Mouse (Mus musculus): ENCODE results near the gene Cers6. TPM values are rescaled to one million over a fixed set of nuclear protein-coding genes. Genes with fewer than 3 reads are reported as not detected.

Cers6 gene
- polyA plus RNA-seq, 1 experiment from 2014 or later: 34.6 TPM

GRCm38 (mm10) chr2:68860391-68860790, 850 bp upstream of the Cers6 start:
- H3K9ac ChIP-seq (ENCODE audit: low read length): no peak overlapping the region; the same call in 1 of the 2 replicates
- H3K4me1 ChIP-seq (replicated peaks; ENCODE audit: control insufficient read depth, insufficient read depth, low read length): no peaks in the 10 kb centered on the region
- WGBS: 72% methylated on average over 2 of the region's 2 CpGs
- H3K4me3 ChIP-seq (ENCODE audit: low read depth, low read length): peak overlapping the region; percentile 78
- peaks cover 2% of the 10 kb centered on the region; the same call in 1 of the 2 replicates for H3K27me3 ChIP-seq (ENCODE audit: control insufficient read depth, insufficient read depth, low read length)
- H3K9me3 ChIP-seq (ENCODE audit: control insufficient read depth, low read length): no peaks in the 10 kb centered on the region
- no peak for ATAC-seq (replicated peaks; ENCODE audit: low FRiP score)
- H3K27ac ChIP-seq (ENCODE audit: low read depth, low read length): no peak overlapping the region
- DNase-seq (ENCODE audit: low spot score): no peak
- H3K4me2 ChIP-seq (ENCODE audit: low read depth, low read length, severe bottlenecking): peak overlapping the region; percentile 83; the same call in 1 of the 2 replicates
- H3K36me3 ChIP-seq (ENCODE audit: control insufficient read depth, insufficient read depth, low read length): no peaks in the 10 kb centered on the region

GRCm38 (mm10) chr2:68861721-68862463, 651 bp downstream of the Cers6 start:
- DNase-seq (ENCODE audit: low spot score) (peak; percentile 82), ATAC-seq (replicated peaks; ENCODE audit: low FRiP score) (peak; percentile 70)
- Histone ChIP-seq H3K4me2 (ENCODE audit: low read depth, low read length, severe bottlenecking) (peak overlapping the region; percentile 83), H3K4me1 (replicated peaks; ENCODE audit: control insufficient read depth, insufficient read depth, low read length) (no peaks in the 10 kb centered on the region), H3K27ac (ENCODE audit: low read depth, low read length) (peak overlapping the region; percentile 68; the same call in 1 of the 2 replicates), H3K27me3 (ENCODE audit: control insufficient read depth, insufficient read depth, low read length) (peaks cover 2% of the 10 kb centered on the region; the same call in 1 of the 2 replicates), H3K9ac (ENCODE audit: low read length) (peak overlapping the region; percentile 79), H3K36me3 (ENCODE audit: control insufficient read depth, insufficient read depth, low read length) (no peaks in the 10 kb centered on the region), H3K4me3 (ENCODE audit: low read depth, low read length) (peak overlapping the region; percentile 78), H3K9me3 (ENCODE audit: control insufficient read depth, low read length) (no peaks in the 10 kb centered on the region)
- under 1% methylated on average over 63 of the region's 64 CpGs for WGBS

GRCm38 (mm10) chr2:68862464-68863266, 1.4 kb downstream of the Cers6 start:
- Histone ChIP-seq H3K27me3 (ENCODE audit: control insufficient read depth, insufficient read depth, low read length) (peaks cover 2% of the 10 kb centered on the region; the same call in 1 of the 2 replicates), H3K4me3 (ENCODE audit: low read depth, low read length) (peak overlapping the region; percentile 78), H3K9me3 (ENCODE audit: control insufficient read depth, low read length) (no peaks in the 10 kb centered on the region), H3K36me3 (ENCODE audit: control insufficient read depth, insufficient read depth, low read length) (no peaks in the 10 kb centered on the region), H3K4me1 (replicated peaks; ENCODE audit: control insufficient read depth, insufficient read depth, low read length) (no peaks in the 10 kb centered on the region), H3K9ac (ENCODE audit: low read length) (peak overlapping the region; percentile 79), H3K27ac (ENCODE audit: low read depth, low read length) (no peak overlapping the region), H3K4me2 (ENCODE audit: low read depth, low read length, severe bottlenecking) (peak overlapping the region; percentile 83)
- ATAC-seq (replicated peaks; ENCODE audit: low FRiP score) (no peak), DNase-seq (ENCODE audit: low spot score) (no peak)
- 2% methylated on average over 15 of the region's 15 CpGs for WGBS

GRCm38 (mm10) chr2:68863561-68863960, 2.3 kb downstream of the Cers6 start:
- no peaks in the 10 kb centered on the region for H3K4me1 ChIP-seq (replicated peaks; ENCODE audit: control insufficient read depth, insufficient read depth, low read length)

GRCm38 (mm10) chr2:68864366-68864765, 3.1 kb downstream of the Cers6 start:
- Histone ChIP-seq H3K9me3 (ENCODE audit: control insufficient read depth, low read length) (no peaks in the 10 kb centered on the region), H3K4me1 (replicated peaks; ENCODE audit: control insufficient read depth, insufficient read depth, low read length) (no peaks in the 10 kb centered on the region), H3K9ac (ENCODE audit: low read length) (no peak overlapping the region), H3K4me2 (ENCODE audit: low read depth, low read length, severe bottlenecking) (no peak overlapping the region), H3K27ac (ENCODE audit: low read depth, low read length) (no peak overlapping the region), H3K36me3 (ENCODE audit: control insufficient read depth, insufficient read depth, low read length) (no peaks in the 10 kb centered on the region), H3K27me3 (ENCODE audit: control insufficient read depth, insufficient read depth, low read length) (peaks cover 2% of the 10 kb centered on the region; the same call in 1 of the 2 replicates), H3K4me3 (ENCODE audit: low read depth, low read length) (no peak overlapping the region)
- no peak for DNase-seq (ENCODE audit: low spot score)
- WGBS: 85% methylated on average over 2 of the region's 2 CpGs
- no peak for ATAC-seq (replicated peaks; ENCODE audit: low FRiP score)

More at GRCm38 (mm10) chr2:68863561-68863960, 2.3 kb downstream of the Cers6 start:
- H3K27me3 ChIP-seq (ENCODE audit: control insufficient read depth, insufficient read depth, low read length): peaks cover 2% of the 10 kb centered on the region; the same call in 1 of the 2 replicates
- no peak overlapping the region for H3K9ac ChIP-seq (ENCODE audit: low read length)
- peak overlapping the region; percentile 18; the same call in 1 of the 2 replicates for H3K4me2 ChIP-seq (ENCODE audit: low read depth, low read length, severe bottlenecking)
- DNase-seq (ENCODE audit: low spot score): no peak
- WGBS: 69% methylated on average over 6 of the region's 6 CpGs
- H3K27ac ChIP-seq (ENCODE audit: low read depth, low read length): no peak overlapping the region
- H3K36me3 ChIP-seq (ENCODE audit: control insufficient read depth, insufficient read depth, low read length): no peaks in the 10 kb centered on the region
- no peak overlapping the region for H3K4me3 ChIP-seq (ENCODE audit: low read depth, low read length)
- no peaks in the 10 kb centered on the region for H3K9me3 ChIP-seq (ENCODE audit: control insufficient read depth, low read length)
- ATAC-seq (replicated peaks; ENCODE audit: low FRiP score): no peak

GRCm38 (mm10) chr2:68867148-68867547, 5.9 kb downstream of the Cers6 start:
- DNase-seq (ENCODE audit: low spot score): no peak
- H3K9me3 ChIP-seq (ENCODE audit: control insufficient read depth, low read length): no peaks in the 10 kb centered on the region
- 74% methylated on average over 4 of the region's 4 CpGs for WGBS
- no peak overlapping the region for H3K27ac ChIP-seq (ENCODE audit: low read depth, low read length)
- no peaks in the 10 kb centered on the region for H3K4me1 ChIP-seq (replicated peaks; ENCODE audit: control insufficient read depth, insufficient read depth, low read length)
- H3K36me3 ChIP-seq (ENCODE audit: control insufficient read depth, insufficient read depth, low read length): no peaks in the 10 kb centered on the region
- no peak for ATAC-seq (replicated peaks; ENCODE audit: low FRiP score)
- H3K27me3 ChIP-seq (ENCODE audit: control insufficient read depth, insufficient read depth, low read length): no peaks in the 10 kb centered on the region
- H3K9ac ChIP-seq (ENCODE audit: low read length): no peak overlapping the region
- no peak overlapping the region for H3K4me2 ChIP-seq (ENCODE audit: low read depth, low read length, severe bottlenecking)
- no peak overlapping the region for H3K4me3 ChIP-seq (ENCODE audit: low read depth, low read length)

- no peak overlapping the region for H3K4me2 ChIP-seq (ENCODE audit: low read depth, low read length, severe bottlenecking)
- no peak overlapping the region for H3K9ac ChIP-seq (ENCODE audit: low read length)
- no peak for ATAC-seq (replicated peaks; ENCODE audit: low FRiP score)
- 82% methylated on average over 17 of the region's 17 CpGs for WGBS
- no peaks in the 10 kb centered on the region for H3K9me3 ChIP-seq (ENCODE audit: control insufficient read depth, low read length)
- no peak overlapping the region for H3K27ac ChIP-seq (ENCODE audit: low read depth, low read length)
- no peaks in the 10 kb centered on the region for H3K27me3 ChIP-seq (ENCODE audit: control insufficient read depth, insufficient read depth, low read length)
- H3K4me1 ChIP-seq (replicated peaks; ENCODE audit: control insufficient read depth, insufficient read depth, low read length): no peaks in the 10 kb centered on the region
- no peaks in the 10 kb centered on the region for H3K36me3 ChIP-seq (ENCODE audit: control insufficient read depth, insufficient read depth, low read length)
- no peak overlapping the region for H3K4me3 ChIP-seq (ENCODE audit: low read depth, low read length)
- no peak for DNase-seq (ENCODE audit: low spot score)
These were observed 9.9 kb downstream of the Cers6 start for GRCm38 (mm10) chr2:68870999-68871780.

GRCm38 (mm10) chr2:68873086-68873485, 11.8 kb downstream of the Cers6 start:
- no peak overlapping the region for H3K9ac ChIP-seq (ENCODE audit: low read length)
- no peak for ATAC-seq (replicated peaks; ENCODE audit: low FRiP score)
- H3K36me3 ChIP-seq (ENCODE audit: control insufficient read depth, insufficient read depth, low read length): no peaks in the 10 kb centered on the region
- 93% methylated on average over 6 of the region's 6 CpGs for WGBS
- no peak overlapping the region for H3K4me3 ChIP-seq (ENCODE audit: low read depth, low read length)
- no peaks in the 10 kb centered on the region for H3K27me3 ChIP-seq (ENCODE audit: control insufficient read depth, insufficient read depth, low read length)
- no peak for DNase-seq (ENCODE audit: low spot score)
- no peaks in the 10 kb centered on the region for H3K4me1 ChIP-seq (replicated peaks; ENCODE audit: control insufficient read depth, insufficient read depth, low read length)
- H3K27ac ChIP-seq (ENCODE audit: low read depth, low read length): no peak overlapping the region
- no peak overlapping the region for H3K4me2 ChIP-seq (ENCODE audit: low read depth, low read length, severe bottlenecking)
- no peaks in the 10 kb centered on the region for H3K9me3 ChIP-seq (ENCODE audit: control insufficient read depth, low read length)

Measured in forebrain, embryonic 11.5 days (tissue).